Mouse (Mus musculus): ENCODE data around the gene Rps18. TPM values are rescaled to one million over a fixed set of nuclear protein-coding genes. Genes with fewer than 3 reads are reported as not detected.

The Rps18 gene
- polyA plus RNA-seq, 1 experiment from 2014 or later: 701 TPM

DNA sequence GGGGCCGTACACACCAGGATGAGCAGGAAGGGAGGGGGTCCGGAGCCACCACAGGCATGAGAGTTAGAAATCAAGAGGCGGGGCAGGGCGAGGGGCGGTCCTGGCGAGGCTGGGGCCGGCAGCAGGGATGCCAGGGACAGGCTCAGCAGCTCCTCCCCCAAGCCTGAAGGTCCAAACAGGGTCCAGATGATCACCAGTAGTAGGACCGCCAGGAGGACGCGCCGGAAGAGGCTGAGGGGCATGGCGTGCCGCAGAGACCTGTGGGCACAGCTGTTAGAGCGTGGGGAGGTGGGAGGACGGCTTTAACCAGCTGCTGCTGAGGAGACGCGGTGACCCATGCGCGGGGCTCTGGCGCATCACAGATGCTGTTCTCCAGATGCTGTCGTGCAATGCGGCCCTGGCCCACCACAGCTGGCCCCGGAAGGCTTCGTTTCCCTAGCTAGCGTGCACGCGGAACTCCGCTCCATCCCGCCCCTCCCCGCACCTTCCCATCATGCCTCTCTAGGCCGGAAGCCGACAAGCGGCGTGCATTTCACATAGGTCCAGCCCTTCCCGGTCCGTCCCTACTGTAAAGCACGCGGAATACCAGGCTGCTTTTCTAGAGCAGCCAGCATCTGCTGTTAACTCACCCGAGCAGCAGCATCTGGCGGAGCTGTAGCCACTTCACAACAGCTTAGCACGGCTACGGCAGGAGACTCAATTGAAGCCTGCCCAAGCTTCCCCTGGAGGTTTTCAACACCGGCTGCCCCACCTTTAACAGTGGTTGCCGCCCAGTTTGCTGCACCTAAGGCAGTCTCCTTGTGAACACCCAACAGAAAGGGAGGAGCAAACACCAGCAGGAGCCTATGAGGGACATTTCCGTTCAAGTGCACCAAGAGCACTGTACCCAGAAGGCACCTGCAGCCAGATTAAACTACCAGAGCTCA, 4.5 kb downstream of the Rps18 start, which contains the start of gene B3galt4:
TSS of gene B3galt4 (minus strand) at position 468 of the 926 bp plus-strand sequence.
- peaks cover 40% of the 10 kb centered on the region for H3K36me3 ChIP-seq

DNA sequence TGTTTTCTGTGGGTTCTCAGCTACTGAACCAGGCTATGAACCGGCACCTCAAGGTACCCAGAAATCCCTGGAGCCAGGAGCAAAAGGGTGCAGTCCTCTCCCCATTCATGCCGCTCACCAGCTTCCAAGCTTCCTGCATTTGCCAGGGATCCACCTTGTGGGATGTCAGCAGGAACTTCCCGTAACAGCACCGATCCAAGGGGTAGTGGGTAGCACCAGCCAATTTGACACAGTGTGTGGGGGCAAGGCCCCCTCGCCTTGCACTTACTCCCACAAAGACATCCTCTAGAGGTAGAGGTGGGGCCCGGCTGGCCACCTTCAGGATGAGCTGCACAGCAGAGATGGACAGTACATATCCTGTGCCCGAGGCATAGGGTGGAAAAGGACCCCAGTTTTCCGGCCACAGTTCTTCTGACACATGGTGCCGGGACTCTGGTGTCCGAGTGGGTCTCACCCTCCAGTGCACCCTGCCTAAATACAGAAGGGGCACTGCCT, 5.6 kb downstream of the Rps18 start:
- Histone ChIP-seq H3K4me3 (peak overlapping the region; percentile 49), H3K36me3 (peaks cover 51% of the 10 kb centered on the region), H3K27ac (replicated peaks) (peak overlapping the region; percentile 91), H3K27me3 (no peaks in the 10 kb centered on the region), H3K9me3 (no peaks in the 10 kb centered on the region), H3K4me2 (peak overlapping the region; percentile 83), H3K9ac (peak overlapping the region; percentile 61), H3K4me1 (replicated peaks) (peaks cover 61% of the 10 kb centered on the region)
- no peak; the same call in 1 of the 2 replicates for ATAC-seq (ENCODE audit: low FRiP score, low read depth)
- WGBS: 78% methylated on average over 10 of the region's 10 CpGs

More for the DNA sequence above, 4.5 kb downstream of the Rps18 start, which contains the start of gene B3galt4:
- H3K4me1 ChIP-seq (replicated peaks): peaks cover 62% of the 10 kb centered on the region
- under 1% methylated on average over 43 of the region's 45 CpGs for WGBS
- peak within 1 kb of the TSS; percentile 91 for H3K27ac ChIP-seq (replicated peaks)
- H3K4me2 ChIP-seq: peak within 1 kb of the TSS; percentile 83
- H3K9me3 ChIP-seq: no peaks in the 10 kb centered on the region
- H3K9ac ChIP-seq: peak within 1 kb of the TSS; percentile 61
- H3K4me3 ChIP-seq: peak within 1 kb of the TSS; percentile 49
- H3K27me3 ChIP-seq: no peaks in the 10 kb centered on the region
- ATAC-seq (ENCODE audit: low FRiP score, low read depth): peak; percentile 79

DNA sequence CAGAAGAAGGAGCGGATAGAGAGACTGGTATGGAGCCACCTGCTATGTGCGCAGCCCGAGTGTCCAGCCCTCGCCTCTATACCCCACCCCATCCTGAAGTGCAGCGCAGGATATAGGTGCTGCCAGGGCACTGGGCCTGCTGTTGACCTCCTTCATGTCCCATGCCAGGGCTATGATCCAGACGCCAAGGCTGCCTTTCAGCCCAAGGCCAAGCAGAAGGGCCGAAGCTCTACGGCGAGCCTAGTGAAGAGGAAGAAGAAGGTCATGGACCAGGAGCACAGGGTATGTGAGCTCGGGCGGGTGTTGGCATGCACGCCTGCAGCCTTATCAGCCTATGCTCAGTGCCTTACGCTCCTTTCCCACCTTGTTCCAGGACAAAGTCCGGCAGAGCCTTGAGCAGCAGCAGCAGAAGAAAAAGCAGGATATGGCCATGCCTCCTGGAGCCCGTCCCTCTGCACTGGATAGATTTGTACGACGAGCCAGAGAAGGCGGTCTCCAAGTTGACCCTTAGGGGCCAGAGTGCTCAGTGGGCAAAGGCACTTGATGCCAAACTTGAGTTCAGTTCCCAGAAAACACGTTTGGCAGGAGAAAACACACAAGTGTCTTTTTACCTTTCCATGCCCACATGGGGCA, 6.8 kb downstream of the Rps18 start:
- Histone ChIP-seq H3K36me3 (peaks cover 58% of the 10 kb centered on the region), H3K4me1 (replicated peaks) (peaks cover 52% of the 10 kb centered on the region)

DNA sequence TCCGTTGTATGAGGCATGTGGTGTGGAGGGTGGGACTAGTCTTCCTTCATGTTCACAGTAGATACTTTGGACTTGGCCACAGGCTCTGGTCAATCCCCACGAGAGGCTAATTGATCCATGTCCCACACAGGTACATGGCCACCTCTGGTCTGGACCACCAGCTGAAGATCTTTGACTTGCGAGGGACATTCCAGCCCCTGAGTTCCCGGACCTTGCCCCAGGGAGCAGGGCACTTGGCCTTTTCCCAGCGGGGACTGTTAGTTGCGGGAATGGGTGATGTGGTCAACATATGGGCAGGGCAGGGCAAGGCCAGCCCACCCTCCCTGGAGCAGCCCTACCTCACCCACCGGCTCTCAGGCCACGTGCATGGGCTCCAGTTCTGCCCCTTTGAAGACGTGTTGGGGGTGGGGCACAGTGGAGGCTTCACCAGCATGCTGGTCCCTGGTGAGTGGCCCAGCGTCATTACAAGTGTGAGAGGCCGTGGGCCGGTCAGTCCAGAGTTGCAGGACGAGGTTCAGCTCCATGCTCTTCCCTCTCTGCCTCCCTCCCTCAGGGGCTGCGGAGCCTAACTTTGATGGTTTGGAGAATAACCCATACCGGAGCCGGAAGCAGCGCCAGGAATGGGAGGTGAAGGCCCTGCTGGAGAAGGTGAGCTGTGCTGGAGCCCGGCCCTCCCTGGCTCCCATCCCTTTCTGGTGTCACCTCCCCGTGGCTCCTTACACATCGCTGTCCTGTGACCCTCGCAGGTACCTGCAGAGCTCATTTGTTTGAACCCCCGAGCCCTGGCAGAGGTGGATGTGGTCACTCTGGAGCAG, 7.5 kb downstream of the Rps18 start:
- no peak overlapping the region for H3K4me3 ChIP-seq
- H3K4me1 ChIP-seq (replicated peaks): peaks cover 45% of the 10 kb centered on the region
- WGBS: 88% methylated on average over 22 of the region's 22 CpGs
- H3K9me3 ChIP-seq: no peaks in the 10 kb centered on the region
- no peaks in the 10 kb centered on the region for H3K27me3 ChIP-seq
- no peak overlapping the region for H3K4me2 ChIP-seq
- peaks cover 57% of the 10 kb centered on the region for H3K36me3 ChIP-seq
- no peak for ATAC-seq (ENCODE audit: low FRiP score, low read depth)
- no peak overlapping the region for H3K9ac ChIP-seq
- no peak overlapping the region for H3K27ac ChIP-seq (replicated peaks)

More for the DNA sequence above, 6.8 kb downstream of the Rps18 start:
- Histone ChIP-seq H3K4me2 (no peak overlapping the region), H3K9me3 (no peaks in the 10 kb centered on the region), H3K27ac (replicated peaks) (no peak overlapping the region), H3K4me3 (no peak overlapping the region; the same call in 1 of the 2 replicates), H3K9ac (no peak overlapping the region), H3K27me3 (no peaks in the 10 kb centered on the region)
- WGBS: 91% methylated on average over 19 of the region's 19 CpGs
- ATAC-seq (ENCODE audit: low FRiP score, low read depth): no peak

DNA sequence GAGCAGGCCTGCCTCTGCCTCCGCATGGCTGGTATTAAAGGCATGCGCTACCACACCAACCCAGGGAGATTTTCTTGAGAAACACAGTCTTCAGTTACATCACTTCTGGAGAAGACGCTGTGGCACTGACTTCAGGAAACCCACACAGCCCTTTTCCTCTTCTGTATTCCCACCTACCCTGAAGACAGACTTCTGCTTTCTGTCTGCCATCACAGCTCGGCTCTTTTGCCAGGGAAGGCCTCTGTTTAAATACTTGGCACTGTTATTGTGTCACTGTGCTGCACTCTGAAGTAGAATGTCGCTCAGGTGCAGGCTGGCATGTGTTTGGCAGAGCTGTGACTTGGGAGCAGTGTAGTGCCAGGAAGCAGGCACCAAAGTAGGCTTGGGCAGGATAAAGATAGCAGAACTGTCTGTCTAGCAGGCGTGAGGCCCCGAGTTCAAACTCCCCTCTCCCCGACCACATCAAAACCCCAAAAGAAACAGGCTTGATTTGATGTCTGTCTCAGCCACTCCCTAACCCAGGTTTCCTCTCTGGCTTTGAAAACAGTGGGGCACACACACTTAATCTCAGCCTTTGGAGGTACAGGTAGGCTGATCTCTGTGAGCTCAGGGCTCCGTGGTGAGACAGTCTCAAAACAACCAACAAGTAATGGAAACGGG, 8.2 kb downstream of the Rps18 start:
- H3K36me3 ChIP-seq: peaks cover 50% of the 10 kb centered on the region
- WGBS: 95% methylated on average over 10 of the region's 10 CpGs
- no peak overlapping the region for H3K9ac ChIP-seq

DNA sequence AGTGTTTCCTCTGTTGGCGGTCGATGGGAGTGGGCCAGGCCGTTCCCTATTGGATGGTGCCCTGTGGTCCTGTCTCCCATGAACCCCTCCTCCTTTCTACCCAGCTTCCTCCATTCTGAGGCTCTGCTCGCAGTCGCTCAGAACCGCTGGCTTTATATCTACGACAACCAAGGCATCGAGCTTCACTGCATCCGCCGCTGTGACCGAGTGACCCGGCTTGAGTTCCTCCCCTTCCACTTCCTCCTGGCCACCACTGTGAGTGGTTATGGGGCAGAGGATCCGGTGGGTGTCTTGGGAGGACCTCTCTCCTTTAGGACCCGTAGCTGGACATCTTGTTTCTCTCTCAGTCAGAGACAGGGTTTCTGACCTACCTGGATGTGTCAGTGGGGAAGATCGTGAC, 12.3 kb downstream of the Rps18 start:
- Histone ChIP-seq H3K36me3 (peaks cover 34% of the 10 kb centered on the region), H3K27me3 (no peaks in the 10 kb centered on the region), H3K27ac (replicated peaks) (no peak overlapping the region), H3K9ac (no peak overlapping the region), H3K4me2 (no peak overlapping the region), H3K9me3 (no peaks in the 10 kb centered on the region), H3K4me1 (replicated peaks) (peaks cover 23% of the 10 kb centered on the region), H3K4me3 (no peak overlapping the region)
- 96% methylated on average over 15 of the region's 15 CpGs for WGBS
- no peak for ATAC-seq (ENCODE audit: low FRiP score, low read depth)

More for the DNA sequence above, 8.2 kb downstream of the Rps18 start:
- ATAC-seq (ENCODE audit: low FRiP score, low read depth): no peak
- H3K9me3 ChIP-seq: no peaks in the 10 kb centered on the region
- H3K27ac ChIP-seq (replicated peaks): no peak overlapping the region
- no peak overlapping the region for H3K4me3 ChIP-seq
- H3K4me1 ChIP-seq (replicated peaks): peaks cover 37% of the 10 kb centered on the region
- H3K27me3 ChIP-seq: no peaks in the 10 kb centered on the region
- H3K4me2 ChIP-seq: no peak overlapping the region

DNA sequence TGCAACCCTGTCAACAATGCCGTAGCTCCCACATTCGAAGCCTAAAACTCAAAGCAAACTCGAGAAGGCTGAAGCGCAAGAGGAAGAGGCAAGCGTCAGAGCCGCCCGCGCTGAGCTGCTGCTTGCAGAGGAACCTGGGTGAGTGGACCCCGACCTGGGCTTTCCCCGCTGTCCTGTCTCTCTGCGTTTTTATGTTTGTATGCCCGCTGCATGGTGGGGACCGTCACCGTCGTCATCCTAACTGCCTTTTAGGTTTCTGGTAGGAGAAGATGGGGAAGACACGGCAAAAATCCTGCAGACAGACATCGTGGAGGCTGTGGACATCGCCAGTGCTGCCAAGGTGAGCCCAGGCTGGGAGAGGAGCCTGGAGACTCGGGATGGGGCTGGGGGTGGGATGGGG, 14.4 kb downstream of the Rps18 start:
- Histone ChIP-seq H3K9me3 (no peaks in the 10 kb centered on the region), H3K9ac (peak overlapping the region; percentile 80), H3K27me3 (no peaks in the 10 kb centered on the region), H3K4me3 (peak overlapping the region; percentile 85), H3K36me3 (peaks cover 32% of the 10 kb centered on the region), H3K4me2 (peak overlapping the region; percentile 97), H3K27ac (replicated peaks) (no peak overlapping the region), H3K4me1 (replicated peaks) (peaks cover 23% of the 10 kb centered on the region)
- 66% methylated on average over 19 of the region's 19 CpGs for WGBS
- ATAC-seq (ENCODE audit: low FRiP score, low read depth): no peak

DNA sequence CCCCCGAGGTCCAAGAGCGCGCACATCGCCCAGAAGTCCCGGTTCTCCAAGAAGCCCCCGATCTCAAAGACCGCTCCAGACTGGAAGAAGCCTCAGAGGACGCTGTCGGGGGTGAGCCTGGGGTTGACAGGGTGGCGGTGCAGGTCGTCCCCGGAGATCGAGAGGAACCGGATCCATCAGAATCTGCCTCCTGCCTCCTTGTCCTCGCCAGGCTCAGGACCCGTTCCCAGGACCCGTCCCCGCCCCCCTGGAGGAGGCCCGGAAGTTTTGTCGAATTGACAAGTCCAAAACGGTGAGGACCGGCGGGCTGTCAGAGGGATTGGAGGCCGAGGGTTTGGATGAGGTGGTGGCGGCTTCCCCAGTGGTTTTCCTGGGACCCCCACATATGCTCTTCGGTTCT, 14.8 kb downstream of the Rps18 start:
- 0 out of 2 replicates have a peak overlapping the region, but pooled peaks have one; percentile 57 for H3K27ac ChIP-seq (replicated peaks)
- H3K36me3 ChIP-seq: peaks cover 28% of the 10 kb centered on the region

DNA sequence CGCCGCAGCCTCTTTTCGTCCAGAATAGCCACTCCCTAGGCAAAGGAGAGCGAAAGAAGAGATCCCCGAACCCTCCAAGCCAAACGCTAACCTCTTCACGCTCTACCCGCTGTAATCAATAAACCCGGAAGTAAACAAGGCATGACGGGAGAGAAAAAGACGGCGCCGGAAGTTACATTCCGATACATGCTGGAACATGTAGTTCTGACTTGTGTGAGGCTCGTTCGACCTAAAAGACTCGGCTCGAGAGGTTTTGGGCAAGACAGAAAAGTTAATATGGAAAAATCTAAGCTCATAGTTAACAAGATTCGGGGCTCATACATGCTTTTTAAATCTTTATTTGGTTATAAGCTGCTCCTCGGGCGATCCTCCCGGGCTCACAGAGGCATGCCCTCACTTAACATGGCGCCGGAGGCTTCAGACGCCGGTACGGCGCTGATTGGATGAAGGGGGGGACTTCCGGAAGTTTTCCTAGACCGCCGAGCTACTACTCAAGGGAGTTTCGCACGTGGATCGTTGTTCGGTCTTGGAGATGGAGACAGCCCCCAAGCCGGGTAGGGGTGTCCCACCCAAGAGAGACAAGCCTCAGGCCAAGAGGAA, 15.5 kb downstream of the Rps18 start, which contains the start of the genes Pfdn6 and Wdr46:
TSS of gene Pfdn6 (minus strand) at position 138 of the 600 bp plus-strand sequence.
TSS of gene Wdr46 (plus strand) at position 455 of the 600 bp plus-strand sequence.
- Histone ChIP-seq H3K27ac (replicated peaks) (peak within 1 kb of the TSS; percentile 57), H3K9me3 (no peaks in the 10 kb centered on the region), H3K4me1 (replicated peaks) (peaks cover 23% of the 10 kb centered on the region), H3K27me3 (no peaks in the 10 kb centered on the region), H3K36me3 (peaks cover 21% of the 10 kb centered on the region), H3K9ac (peak within 1 kb of the TSS; percentile 80), H3K4me2 (peak within 1 kb of the TSS; percentile 97), H3K4me3 (peak within 1 kb of the TSS; percentile 85)
- peak; percentile 91 for ATAC-seq (ENCODE audit: low FRiP score, low read depth)
- under 1% methylated on average over 36 of the region's 36 CpGs for WGBS

More for the DNA sequence above, 14.8 kb downstream of the Rps18 start:
- ATAC-seq (ENCODE audit: low FRiP score, low read depth): peak; percentile 14; the same call in 1 of the 2 replicates
- Histone ChIP-seq H3K27me3 (no peaks in the 10 kb centered on the region), H3K4me2 (peak overlapping the region; percentile 97), H3K4me1 (replicated peaks) (peaks cover 23% of the 10 kb centered on the region), H3K4me3 (peak overlapping the region; percentile 85), H3K9me3 (no peaks in the 10 kb centered on the region), H3K9ac (peak overlapping the region; percentile 80)
- WGBS: 2% methylated on average over 26 of the region's 26 CpGs

DNA sequence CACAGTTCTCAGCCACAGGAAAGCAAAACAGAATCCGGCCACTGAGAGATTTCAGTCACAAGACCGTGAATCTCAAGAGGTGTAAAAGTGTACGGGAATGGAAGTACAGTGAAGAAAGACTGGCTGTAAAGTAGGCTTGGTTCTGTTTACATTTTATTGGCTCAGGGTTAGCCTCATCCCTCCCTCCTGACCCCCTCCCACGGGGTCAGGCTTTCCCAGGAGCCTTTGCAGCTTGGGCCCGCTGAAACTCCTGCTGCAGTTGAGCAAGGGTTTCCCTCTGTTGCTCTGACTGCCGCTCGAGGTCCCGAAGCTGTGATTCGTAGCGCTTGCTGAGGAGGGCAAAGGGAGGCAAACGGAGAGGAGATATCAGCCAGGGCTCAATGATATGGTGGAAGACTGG, 17.0 kb downstream of the Rps18 start:
- Histone ChIP-seq H3K4me1 (replicated peaks) (peaks cover 23% of the 10 kb centered on the region), H3K27me3 (no peaks in the 10 kb centered on the region), H3K36me3 (peaks cover 11% of the 10 kb centered on the region; the same call in 1 of the 2 replicates), H3K9ac (no peak overlapping the region), H3K27ac (replicated peaks) (no peak overlapping the region), H3K4me2 (peak overlapping the region; percentile 97), H3K9me3 (no peaks in the 10 kb centered on the region), H3K4me3 (peak overlapping the region; percentile 85; the same call in 1 of the 2 replicates)
- 86% methylated on average over 11 of the region's 11 CpGs for WGBS
- no peak for ATAC-seq (ENCODE audit: low FRiP score, low read depth)

Measured in hindbrain, embryonic 15.5 days (tissue).